Mouse (Mus musculus) heart, embryonic 16.5 days (tissue): ENCODE results near the gene Rtl5. TPM values are rescaled to one million over a fixed set of nuclear protein-coding genes. Genes with fewer than 3 reads are reported as not detected.
A peak's percentile ranks its signal among the peaks of the same experiment; 100 is the strongest.

Experiments
- ATAC-seq: fragments of 200-750 bp; cut with Nextera tagmentation; replicated peaks from 2 replicates; pipeline ENCODE4 v1.8.0; 2017; ENCODE audit warnings: moderate number of reproducible peaks; ENCODE audit not compliant: insufficient read depth, low FRiP score; ENCODE audit errors: extremely low read depth
- H3K27ac ChIP-seq: fragments of 300-500 bp; sonication (generic); 2 replicates; pipeline ENCODE4 v1.5.1; 2014; ENCODE audit warnings: mild to moderate bottlenecking, low read length, control low read depth, moderate library complexity
- H3K27me3 ChIP-seq: fragments of 300-500 bp; sonication (generic); 2 replicates; pipeline ENCODE4 v1.6.1; 2014; ENCODE audit warnings: low read length, mixed read lengths; ENCODE audit not compliant: control insufficient read depth, insufficient read depth
- H3K36me3 ChIP-seq: fragments of 300-500 bp; sonication (generic); 2 replicates; pipeline ENCODE4 v1.6.1; 2014; ENCODE audit not compliant: control insufficient read depth, insufficient read depth
- H3K4me1 ChIP-seq: fragments of 300-500 bp; sonication (generic); 2 replicates; pipeline ENCODE4 v1.6.1; 2014; ENCODE audit warnings: low read length, mixed read lengths; ENCODE audit not compliant: control insufficient read depth, insufficient read depth
- H3K4me2 ChIP-seq: fragments of 300-500 bp; sonication (generic); 2 replicates; pipeline ENCODE4 v1.6.1; 2014; ENCODE audit warnings: low read depth, mild to moderate bottlenecking, control low read depth, low read length
- H3K4me3 ChIP-seq: fragments of 300-500 bp; sonication (generic); 2 replicates; pipeline ENCODE4 v1.5.1; 2014; ENCODE audit warnings: mild to moderate bottlenecking, control low read depth, low read length
- H3K9ac ChIP-seq: fragments of 300-500 bp; sonication (generic); 2 replicates; pipeline ENCODE4 v1.6.1; 2014; ENCODE audit warnings: low read length, control low read depth
- H3K9me3 ChIP-seq: fragments of 300-500 bp; sonication (generic); replicated peaks from 2 replicates; pipeline ENCODE4 v1.6.1; 2016; ENCODE audit warnings: low read length; ENCODE audit not compliant: control insufficient read depth
- WGBS: fragments of 180-500 bp; shearing (Covaris S2); extraction: QIAGEN DNeasy Blood & Tissue Kit; methylation state at CpG from one replicate; pipeline ENCODE4 v1.1.7; 2014; 5-methylcytosine and 5-hydroxymethylcytosine counted together
- polyA plus RNA-seq: library from polyadenylated mRNA; unstranded; fragments of >200 nt; fragmentation: Nextera tagmentation; extraction: Ambion mirVana; gene quantifications from 2 replicates; pipeline ENCODE4 v1.2.1, GENCODE M21; 2015

Rtl5 gene
- polyA plus RNA-seq, 1 experiment from 2014 or later, result 0.42 TPM

GRCm38 (mm10) chrX:102071517-102071916, 413 bp upstream of the Rtl5 start:
- WGBS, result 20% methylated on average over 2 of the region's 2 CpGs
- Histone ChIP-seq H3K36me3 (no peaks in the 10 kb centered on the region), H3K4me2 (peak overlapping the region; percentile 85), H3K4me1 (0 out of 2 replicates have a peak, but pooled peaks cover 4% of the 10 kb centered on the region), H3K27me3 (no peaks in the 10 kb centered on the region; the same call in 1 of the 2 replicates), H3K9me3 (no peaks in the 10 kb centered on the region), H3K27ac (no peak overlapping the region), H3K4me3 (peak overlapping the region; percentile 59), H3K9ac (peak overlapping the region; percentile 18; the same call in 1 of the 2 replicates)
- ATAC-seq, result no peak

GRCm38 (mm10) chrX:102068811-102069540, 2.1 kb downstream of the Rtl5 start:
- no peaks in the 10 kb centered on the region for H3K36me3 ChIP-seq

GRCm38 (mm10) chrX:102067118-102067517, 4.0 kb downstream of the Rtl5 start:
- Histone ChIP-seq H3K4me1 (0 out of 2 replicates have a peak, but pooled peaks cover 7% of the 10 kb centered on the region), H3K27ac (no peak overlapping the region), H3K9me3 (no peaks in the 10 kb centered on the region), H3K4me3 (no peak overlapping the region), H3K27me3 (no peaks in the 10 kb centered on the region; the same call in 1 of the 2 replicates), H3K4me2 (no peak overlapping the region), H3K36me3 (no peaks in the 10 kb centered on the region), H3K9ac (no peak overlapping the region)
- WGBS, result 71% methylated on average over 6 of the region's 6 CpGs
- no peak for ATAC-seq

More at GRCm38 (mm10) chrX:102068811-102069540, 2.1 kb downstream of the Rtl5 start:
- Histone ChIP-seq H3K27ac (no peak overlapping the region), H3K4me2 (no peak overlapping the region), H3K9me3 (no peaks in the 10 kb centered on the region), H3K9ac (no peak overlapping the region), H3K27me3 (no peaks in the 10 kb centered on the region; the same call in 1 of the 2 replicates), H3K4me1 (0 out of 2 replicates have a peak, but pooled peaks cover 5% of the 10 kb centered on the region), H3K4me3 (no peak overlapping the region)
- 90% methylated on average over 24 of the region's 24 CpGs for WGBS
- ATAC-seq, result no peak

GRCm38 (mm10) chrX:102066134-102066533, 5.0 kb downstream of the Rtl5 start:
- Histone ChIP-seq H3K27ac (no peak overlapping the region), H3K36me3 (no peaks in the 10 kb centered on the region), H3K9me3 (no peaks in the 10 kb centered on the region), H3K27me3 (no peaks in the 10 kb centered on the region; the same call in 1 of the 2 replicates), H3K4me2 (no peak overlapping the region), H3K9ac (no peak overlapping the region), H3K4me1 (0 out of 2 replicates have a peak, but pooled peaks cover 7% of the 10 kb centered on the region), H3K4me3 (no peak overlapping the region)
- ATAC-seq, result peak; percentile 58
- 14% methylated on average over 9 of the region's 9 CpGs for WGBS

GRCm38 (mm10) chrX:102065213-102065775, 5.8 kb downstream of the Rtl5 start:
- Histone ChIP-seq H3K4me1 (peaks cover 12% of the 10 kb centered on the region), H3K9ac (no peak overlapping the region), H3K4me3 (no peak overlapping the region), H3K36me3 (no peaks in the 10 kb centered on the region), H3K27ac (no peak overlapping the region), H3K4me2 (no peak overlapping the region), H3K27me3 (no peaks in the 10 kb centered on the region; the same call in 1 of the 2 replicates), H3K9me3 (no peaks in the 10 kb centered on the region)
- ATAC-seq, result no peak
- 49% methylated on average over 4 of the region's 4 CpGs for WGBS

- no peak overlapping the region for H3K27ac ChIP-seq
- no peaks in the 10 kb centered on the region; the same call in 1 of the 2 replicates for H3K27me3 ChIP-seq
- H3K4me3 ChIP-seq, result no peak overlapping the region
- H3K36me3 ChIP-seq, result no peaks in the 10 kb centered on the region
- peaks cover 9% of the 10 kb centered on the region for H3K4me1 ChIP-seq
- ATAC-seq, result no peak
- no peak overlapping the region for H3K4me2 ChIP-seq
- 52% methylated on average over 3 of the region's 3 CpGs for WGBS
- H3K9me3 ChIP-seq, result no peaks in the 10 kb centered on the region
- H3K9ac ChIP-seq, result no peak overlapping the region
Observed at GRCm38 (mm10) chrX:102064062-102064461, 7.0 kb downstream of the Rtl5 start.

GRCm38 (mm10) chrX:102060891-102061290, 10.2 kb downstream of the Rtl5 start:
- 14% methylated on average over 2 of the region's 2 CpGs for WGBS
- no peak overlapping the region for H3K27ac ChIP-seq

GRCm38 (mm10) chrX:102060243-102060642, 10.9 kb downstream of the Rtl5 start:
- no peak overlapping the region for H3K4me2 ChIP-seq
- WGBS, result 51% methylated on average over 5 of the region's 5 CpGs
- no peaks in the 10 kb centered on the region for H3K36me3 ChIP-seq
- no peaks in the 10 kb centered on the region for H3K9me3 ChIP-seq
- peaks cover 9% of the 10 kb centered on the region for H3K4me1 ChIP-seq
- H3K27ac ChIP-seq, result peak overlapping the region; percentile 31; the same call in 1 of the 2 replicates
- ATAC-seq, result no peak; the same call in 1 of the 2 replicates
- H3K9ac ChIP-seq, result no peak overlapping the region
- H3K4me3 ChIP-seq, result no peak overlapping the region
- no peaks in the 10 kb centered on the region for H3K27me3 ChIP-seq

More at GRCm38 (mm10) chrX:102060891-102061290, 10.2 kb downstream of the Rtl5 start:
- Histone ChIP-seq H3K27me3 (no peaks in the 10 kb centered on the region), H3K4me3 (no peak overlapping the region), H3K36me3 (no peaks in the 10 kb centered on the region), H3K9ac (no peak overlapping the region), H3K4me1 (peaks cover 9% of the 10 kb centered on the region), H3K4me2 (no peak overlapping the region), H3K9me3 (no peaks in the 10 kb centered on the region)
- ATAC-seq, result no peak

GRCm38 (mm10) chrX:102059437-102059836, 11.7 kb downstream of the Rtl5 start:
- no peaks in the 10 kb centered on the region for H3K36me3 ChIP-seq
- no peak overlapping the region for H3K27ac ChIP-seq
- H3K4me2 ChIP-seq, result no peak overlapping the region
- 60% methylated on average over 9 of the region's 9 CpGs for WGBS
- H3K27me3 ChIP-seq, result no peaks in the 10 kb centered on the region
- no peaks in the 10 kb centered on the region for H3K9me3 ChIP-seq
- H3K4me3 ChIP-seq, result no peak overlapping the region
- H3K4me1 ChIP-seq, result peaks cover 9% of the 10 kb centered on the region
- ATAC-seq, result no peak
- no peak overlapping the region for H3K9ac ChIP-seq
